Mouse (Mus musculus) liver, embryonic 15.5 days (tissue): ENCODE measurements around the gene 1110008P14Rik. TPM values are rescaled to one million over a fixed set of nuclear protein-coding genes. Genes with fewer than 3 reads are reported as not detected.

Experiments
- ATAC-seq: fragments of 200-750 bp; cut with Nextera tagmentation; 2 replicates; pipeline ENCODE4 v1.8.0; 2017; ENCODE audit warnings: moderate number of reproducible peaks, mild to moderate bottlenecking, moderate library complexity; ENCODE audit not compliant: insufficient read depth
- H3K27ac ChIP-seq: fragments of 300-500 bp; sonication (generic); replicated peaks from 2 replicates; pipeline ENCODE4 v1.5.1; 2015; ENCODE audit warnings: mild to moderate bottlenecking, inconsistent platforms
- H3K27me3 ChIP-seq: fragments of 300-500 bp; sonication (generic); 2 replicates; pipeline ENCODE4 v1.6.1; 2015; ENCODE audit warnings: mild to moderate bottlenecking, inconsistent platforms
- H3K36me3 ChIP-seq: fragments of 300-500 bp; sonication (generic); replicated peaks from 2 replicates; pipeline ENCODE4 v1.6.1; 2015; ENCODE audit warnings: moderate library complexity, mild to moderate bottlenecking, inconsistent platforms
- H3K4me1 ChIP-seq: fragments of 300-500 bp; sonication (generic); replicated peaks from 2 replicates; pipeline ENCODE4 v1.6.1; 2015; ENCODE audit warnings: inconsistent platforms
- H3K4me2 ChIP-seq: fragments of 300-500 bp; sonication (generic); 2 replicates; pipeline ENCODE4 v1.6.1; 2015; ENCODE audit warnings: moderate library complexity, mild to moderate bottlenecking, inconsistent platforms
- H3K4me3 ChIP-seq: fragments of 300-500 bp; sonication (generic); replicated peaks from 2 replicates; pipeline ENCODE4 v1.5.1; 2015; ENCODE audit warnings: mild to moderate bottlenecking, inconsistent platforms
- H3K9ac ChIP-seq: fragments of 300-500 bp; sonication (generic); 2 replicates; pipeline ENCODE4 v1.6.1; 2015; ENCODE audit warnings: moderate library complexity, mild to moderate bottlenecking, inconsistent platforms
- H3K9me3 ChIP-seq: fragments of 300-500 bp; sonication (generic); replicated peaks from 2 replicates; pipeline ENCODE4 v1.6.1; 2016; ENCODE audit warnings: inconsistent platforms
- WGBS: fragments of 180-500 bp; shearing (Covaris S2); methylation state at CpG from one replicate; pipeline ENCODE4 v1.1.7; 2015; ENCODE audit warnings: mixed read lengths; ENCODE audit not compliant: insufficient replicate concordance; 5-methylcytosine and 5-hydroxymethylcytosine counted together
- polyA plus RNA-seq: library from polyadenylated mRNA; unstranded; fragments of >200 nt; fragmentation: Nextera tagmentation; extraction: Ambion mirVana; gene quantifications from 2 replicates; pipeline ENCODE4 v1.2.1, GENCODE M21; 2015

1110008P14Rik gene
- polyA plus RNA-seq, 1 experiment from 2014 or later = 29.0 TPM

DNA sequence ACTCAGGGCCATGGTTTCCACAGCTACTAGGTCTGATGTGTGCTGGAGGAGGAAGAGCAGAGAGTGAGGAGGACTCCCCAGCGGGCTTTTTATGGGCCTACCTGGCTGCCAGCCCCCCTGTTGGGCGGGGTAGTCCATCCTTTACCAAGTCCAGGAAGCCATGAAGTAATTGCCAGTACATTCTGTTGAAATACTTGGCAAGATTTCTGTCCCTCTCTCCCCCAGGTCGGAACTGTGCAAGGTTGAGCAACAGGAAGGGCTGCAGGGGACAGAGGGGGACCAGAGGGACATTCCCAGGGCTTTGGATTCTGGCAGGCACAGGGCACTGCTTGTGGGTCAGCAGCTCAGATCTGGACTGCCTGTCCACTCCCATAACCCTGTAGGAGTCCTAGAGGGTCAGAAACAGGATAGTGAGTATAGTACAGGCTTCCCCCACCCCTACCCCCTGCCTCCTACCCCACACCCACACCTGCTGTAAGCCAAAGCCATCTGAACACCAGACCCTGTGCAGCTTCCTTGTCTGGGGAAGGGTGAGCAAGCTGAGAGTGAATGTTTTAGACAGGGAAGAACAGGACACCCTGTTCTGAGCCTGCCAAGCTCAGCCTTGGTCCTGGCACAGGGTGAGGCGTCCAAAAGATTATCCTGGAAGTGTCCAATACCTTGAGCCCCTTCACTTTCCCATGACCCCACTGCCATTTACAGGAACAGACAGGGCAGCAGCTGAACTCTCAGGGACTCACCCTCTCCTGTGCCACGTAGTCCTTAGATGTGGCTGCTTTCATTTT lies 6.2 kb upstream of the 1110008P14Rik start, which contains the start of gene Lcn2:
Lcn2 (minus strand) TSS at position 547 of the 785 bp plus-strand sequence.
- H3K9ac ChIP-seq = peak within 1 kb of the TSS; percentile 1; the same call in 1 of the 2 replicates
- no peaks in the 10 kb centered on the region for H3K9me3 ChIP-seq
- ATAC-seq = peak; percentile 35
- H3K4me1 ChIP-seq = peaks cover 20% of the 10 kb centered on the region
- peaks cover 35% of the 10 kb centered on the region for H3K27me3 ChIP-seq
- H3K27ac ChIP-seq = peak within 1 kb of the TSS; percentile 38; the same call in 1 of the 2 replicates
- WGBS = 43% methylated on average over 5 of the region's 5 CpGs
- H3K36me3 ChIP-seq = no peaks in the 10 kb centered on the region
- no peak within 1 kb of the TSS; the same call in 1 of the 2 replicates for H3K4me2 ChIP-seq
- H3K4me3 ChIP-seq = peak within 1 kb of the TSS; percentile 24

DNA sequence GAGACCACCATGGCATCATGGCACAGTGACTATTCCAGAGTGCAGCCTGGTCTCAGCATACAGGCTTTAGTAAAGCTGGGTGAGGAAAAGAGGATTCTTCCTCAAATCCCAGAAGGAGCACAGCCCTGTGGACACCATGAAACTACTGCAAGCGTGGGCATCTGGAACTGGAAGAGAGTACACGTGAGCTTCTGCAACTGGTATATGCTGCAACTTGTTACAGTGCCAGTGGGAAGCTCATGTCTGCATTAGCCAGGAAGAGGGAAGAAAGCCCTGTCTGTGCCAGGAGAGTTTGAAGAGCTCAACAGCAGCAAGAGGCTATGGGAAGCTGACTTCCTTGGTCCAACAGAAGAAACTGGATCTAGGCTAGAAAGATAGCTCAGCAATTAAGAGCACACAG lies 951 bp upstream of the 1110008P14Rik start:
- H3K4me2 ChIP-seq = no peak overlapping the region; the same call in 1 of the 2 replicates
- peaks cover 29% of the 10 kb centered on the region for H3K4me1 ChIP-seq
- ATAC-seq = no peak
- peaks cover 20% of the 10 kb centered on the region for H3K36me3 ChIP-seq
- H3K27me3 ChIP-seq = peaks cover 41% of the 10 kb centered on the region
- no peak overlapping the region for H3K9ac ChIP-seq
- no peak overlapping the region for H3K27ac ChIP-seq
- 71% methylated on average over 2 of the region's 2 CpGs for WGBS
- no peak overlapping the region for H3K4me3 ChIP-seq
- no peaks in the 10 kb centered on the region for H3K9me3 ChIP-seq

- H3K4me1 ChIP-seq = peaks cover 25% of the 10 kb centered on the region
- peak overlapping the region; percentile 74 for H3K27ac ChIP-seq
- H3K4me2 ChIP-seq = peak overlapping the region; percentile 98
- peak overlapping the region; percentile 68 for H3K4me3 ChIP-seq
- H3K36me3 ChIP-seq = peaks cover 35% of the 10 kb centered on the region
- peak; percentile 35 for ATAC-seq
- H3K9me3 ChIP-seq = no peaks in the 10 kb centered on the region
- peaks cover 36% of the 10 kb centered on the region for H3K27me3 ChIP-seq
- peak overlapping the region; percentile 69 for H3K9ac ChIP-seq
- WGBS = under 1% methylated on average over 27 of the region's 27 CpGs
These were observed 480 bp downstream of the 1110008P14Rik start for GRCm38 (mm10) chr2:32381141-32381774.

DNA sequence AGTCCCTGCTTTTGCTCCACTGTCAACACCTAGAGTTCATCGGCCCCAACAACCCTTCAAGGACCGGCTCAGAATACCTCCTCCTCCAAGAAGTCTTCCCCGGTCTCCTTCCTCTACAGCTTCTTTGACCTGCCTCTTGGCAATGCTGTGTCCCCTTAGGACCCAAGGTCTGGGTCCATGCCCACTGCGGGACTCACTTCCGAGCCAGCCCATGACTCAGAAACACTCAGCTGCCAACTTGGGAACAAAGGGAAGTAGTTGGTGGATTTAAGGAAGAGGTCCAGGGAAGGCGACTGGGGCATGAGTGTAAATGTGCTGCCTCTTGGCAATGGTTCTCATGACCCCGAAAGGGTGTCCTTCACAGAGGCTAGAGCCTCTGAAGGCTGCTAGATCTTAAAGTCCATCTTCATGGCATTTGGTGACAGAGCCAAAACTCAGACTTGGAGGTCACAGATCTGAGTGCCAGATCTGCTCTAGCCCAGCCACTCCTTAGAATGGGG lies 1.7 kb downstream of the 1110008P14Rik start:
- WGBS = 77% methylated on average over 7 of the region's 7 CpGs
- ATAC-seq = no peak
- Histone ChIP-seq H3K27ac (no peak overlapping the region), H3K27me3 (peaks cover 30% of the 10 kb centered on the region), H3K4me1 (peaks cover 25% of the 10 kb centered on the region), H3K9me3 (no peaks in the 10 kb centered on the region), H3K4me3 (no peak overlapping the region), H3K9ac (no peak overlapping the region), H3K36me3 (peaks cover 47% of the 10 kb centered on the region), H3K4me2 (no peak overlapping the region)

DNA sequence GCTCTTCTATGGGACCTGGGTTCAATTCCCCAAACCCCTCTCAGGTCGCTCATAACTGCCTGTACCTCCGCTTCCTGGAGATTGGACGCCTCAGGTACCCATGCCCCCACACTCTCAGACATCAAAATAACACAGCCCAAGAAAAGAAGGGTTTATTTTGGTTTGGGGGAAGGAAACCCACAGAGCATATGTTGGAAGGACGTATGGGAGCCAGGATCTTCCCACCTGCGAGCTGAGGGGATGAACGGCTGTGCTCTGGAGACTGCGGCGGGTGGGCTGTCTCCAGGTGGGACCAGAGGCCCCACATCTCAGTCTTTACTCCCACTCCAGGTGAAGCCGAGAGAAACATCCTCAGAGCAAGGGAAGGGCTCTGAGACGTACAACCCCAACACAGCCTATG lies 4.8 kb downstream of the 1110008P14Rik start:
- Histone ChIP-seq H3K4me3 (no peak overlapping the region), H3K27me3 (0 out of 2 replicates have a peak, but pooled peaks cover under 1% of the 10 kb centered on the region), H3K9me3 (no peaks in the 10 kb centered on the region), H3K9ac (no peak overlapping the region), H3K36me3 (peaks cover 74% of the 10 kb centered on the region), H3K4me1 (peaks cover 20% of the 10 kb centered on the region), H3K27ac (no peak overlapping the region), H3K4me2 (no peak overlapping the region)
- WGBS = 77% methylated on average over 10 of the region's 10 CpGs
- no peak for ATAC-seq

GRCm38 (mm10) chr2:32375317-32375940 lies 6.3 kb downstream of the 1110008P14Rik start:
- H3K36me3 ChIP-seq = peaks cover 90% of the 10 kb centered on the region
- H3K4me3 ChIP-seq = no peak overlapping the region
- no peak overlapping the region for H3K9ac ChIP-seq
- H3K27ac ChIP-seq = no peak overlapping the region
- H3K4me1 ChIP-seq = peaks cover 6% of the 10 kb centered on the region
- 82% methylated on average over 13 of the region's 13 CpGs for WGBS
- H3K27me3 ChIP-seq = no peaks in the 10 kb centered on the region
- H3K9me3 ChIP-seq = no peaks in the 10 kb centered on the region
- no peak overlapping the region for H3K4me2 ChIP-seq
- ATAC-seq = no peak

DNA sequence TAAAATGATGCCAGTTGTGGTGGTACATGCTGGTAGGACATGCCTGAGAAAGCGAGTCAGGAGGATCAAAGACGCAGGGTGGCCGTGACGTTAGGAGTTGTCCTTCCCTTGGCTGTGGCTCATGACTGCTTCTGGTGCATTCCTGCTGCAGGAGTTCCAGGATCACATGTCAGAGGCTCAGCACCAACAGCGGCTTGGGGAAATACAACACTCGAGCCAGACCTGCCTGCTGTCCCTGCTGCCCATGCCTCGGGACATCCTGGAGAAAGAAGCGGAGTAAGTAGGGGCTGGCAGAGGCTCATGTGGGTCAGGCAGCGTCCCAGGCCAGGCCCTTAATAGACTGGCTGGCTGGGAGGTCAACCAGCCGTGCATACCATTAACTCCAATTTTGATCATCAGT lies 7.5 kb downstream of the 1110008P14Rik start:
- Histone ChIP-seq H3K27me3 (no peaks in the 10 kb centered on the region), H3K27ac (no peak overlapping the region), H3K4me2 (no peak overlapping the region), H3K4me1 (no peaks in the 10 kb centered on the region), H3K36me3 (peaks cover 95% of the 10 kb centered on the region), H3K9ac (no peak overlapping the region), H3K9me3 (no peaks in the 10 kb centered on the region), H3K4me3 (no peak overlapping the region)
- 82% methylated on average over 10 of the region's 10 CpGs for WGBS
- ATAC-seq = no peak

- peaks cover 65% of the 10 kb centered on the region for H3K36me3 ChIP-seq
- no peak for ATAC-seq
- H3K4me2 ChIP-seq = no peak overlapping the region
- no peaks in the 10 kb centered on the region for H3K27me3 ChIP-seq
- no peak overlapping the region for H3K27ac ChIP-seq
- no peaks in the 10 kb centered on the region for H3K9me3 ChIP-seq
- no peak overlapping the region for H3K4me3 ChIP-seq
- peaks cover 23% of the 10 kb centered on the region for H3K4me1 ChIP-seq
- WGBS = 80% methylated on average over 5 of the region's 5 CpGs
- no peak overlapping the region for H3K9ac ChIP-seq
These were observed 14.4 kb downstream of the 1110008P14Rik start for GRCm38 (mm10) chr2:32367315-32367714.

DNA sequence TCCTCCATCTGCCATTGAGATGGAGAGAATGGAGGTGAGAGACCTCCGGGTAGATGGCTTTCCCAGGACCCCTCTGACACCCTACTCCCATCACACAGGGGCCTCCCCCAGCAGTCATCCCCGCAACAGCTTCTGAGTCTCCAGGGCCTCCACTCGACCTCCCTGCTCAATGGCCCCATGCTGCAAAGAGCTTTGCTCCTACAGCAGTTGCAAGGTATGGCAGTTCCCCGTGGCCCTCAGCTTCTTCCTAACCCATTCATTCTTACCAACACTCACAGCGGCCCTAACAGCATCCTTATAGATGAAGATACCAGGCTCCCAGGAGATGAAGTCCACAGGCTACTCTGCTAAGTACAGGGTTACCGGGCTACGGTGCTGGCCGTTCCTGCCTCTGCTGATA lies 17.6 kb downstream of the 1110008P14Rik start:
- peak overlapping the region; percentile 95 for H3K27ac ChIP-seq
- WGBS = 50% methylated on average over 8 of the region's 8 CpGs
- H3K36me3 ChIP-seq = peaks cover 35% of the 10 kb centered on the region
- H3K4me2 ChIP-seq = peak overlapping the region; percentile 93
- no peak for ATAC-seq
- H3K27me3 ChIP-seq = peaks cover 4% of the 10 kb centered on the region; the same call in 1 of the 2 replicates
- H3K4me3 ChIP-seq = peak overlapping the region; percentile 90
- peaks cover 42% of the 10 kb centered on the region for H3K4me1 ChIP-seq
- peak overlapping the region; percentile 91; the same call in 1 of the 2 replicates for H3K9ac ChIP-seq
- no peaks in the 10 kb centered on the region for H3K9me3 ChIP-seq

DNA sequence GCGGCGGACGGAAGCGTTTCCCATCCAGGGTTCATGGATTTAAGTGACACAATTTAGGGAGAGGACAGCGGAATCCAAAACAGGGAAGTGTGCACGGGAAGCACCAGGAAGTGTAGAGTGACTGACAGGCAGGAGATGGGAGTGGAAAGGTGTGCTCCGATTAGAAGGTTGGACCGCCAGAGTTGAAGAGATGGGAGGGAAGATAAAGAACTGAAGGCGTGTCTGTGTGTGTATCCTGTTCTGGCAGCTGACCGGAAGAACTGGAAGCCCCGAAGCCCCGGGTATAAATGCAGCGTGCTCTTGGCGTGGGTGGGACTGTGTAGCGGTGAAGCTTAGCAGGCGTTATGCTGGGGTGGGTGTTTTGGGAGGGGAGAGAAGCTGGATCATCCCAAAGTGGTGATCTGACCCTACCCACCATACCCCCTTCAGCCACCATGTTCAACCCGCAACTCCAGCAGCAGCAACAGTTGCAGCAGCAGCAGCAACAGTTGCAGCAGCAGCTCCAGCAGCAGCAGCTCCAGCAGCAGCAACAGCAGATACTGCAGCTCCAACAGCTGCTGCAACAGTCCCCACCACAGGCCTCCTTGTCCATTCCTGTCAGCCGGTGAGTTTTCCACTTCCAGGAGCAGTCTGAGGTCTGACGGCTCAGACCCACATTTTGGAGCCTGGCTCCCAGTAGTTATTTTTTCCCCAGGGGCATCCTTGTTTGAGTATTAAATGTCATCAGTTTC lies 18.2 kb downstream of the 1110008P14Rik start:
- Histone ChIP-seq H3K9me3 (no peaks in the 10 kb centered on the region), H3K4me1 (peaks cover 42% of the 10 kb centered on the region), H3K4me2 (peak overlapping the region; percentile 93), H3K27me3 (peaks cover 4% of the 10 kb centered on the region; the same call in 1 of the 2 replicates), H3K9ac (peak overlapping the region; percentile 91), H3K36me3 (peaks cover 33% of the 10 kb centered on the region), H3K27ac (peak overlapping the region; percentile 95), H3K4me3 (peak overlapping the region; percentile 90)
- 6% methylated on average over 19 of the region's 19 CpGs for WGBS
- ATAC-seq = peak; percentile 56
